Comparison of ENCODE assay signal across 22 mouse cellular contexts in the genomic region with DNA sequence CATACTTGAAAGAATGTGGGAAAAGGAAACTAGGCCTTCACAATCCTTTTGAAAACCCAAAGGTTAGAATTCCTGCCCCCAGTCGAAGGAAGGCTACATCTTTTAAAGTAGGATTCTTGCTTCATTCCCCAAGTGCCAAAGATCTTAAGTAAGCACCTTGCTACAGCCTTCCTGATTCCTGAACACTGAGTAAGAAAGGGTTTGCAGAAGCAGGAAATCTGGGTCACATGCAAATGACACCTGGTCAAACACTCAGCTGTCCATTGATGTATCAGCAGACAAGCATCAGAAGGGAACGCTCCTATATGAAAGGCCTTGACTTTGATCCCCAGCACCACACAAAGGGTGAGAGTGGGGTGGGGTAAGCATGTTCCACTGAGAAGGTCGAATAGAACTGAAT.
DNase-seq lines count a peak whose midpoint lies in the region; ATAC-seq and TF ChIP-seq lines count a peak whose summit lies in the region.
"Had no signal": no experiment of that assay in that cellular context is flagged by ENCODE, and none has a peak within 500 bp of the region (broad histone marks: within the 10 kb centered on the region; RNA-seq: fewer than 3 reads in every experiment).

No protein-coding gene starts in this region.

- H3K9ac ChIP-seq in intestine, embryonic 16.5 days (ENCODE audit: low read depth, low read length): no peak overlapping the region
- H3K9ac ChIP-seq in intestine, embryonic 15.5 days: no peak overlapping the region
- no peak overlapping the region for H3K9ac ChIP-seq in midbrain, embryonic 15.5 days
- H3K9ac ChIP-seq in intestine, postnatal 0 days (ENCODE audit: low read depth, low read length): no peak overlapping the region
- H3K9ac ChIP-seq: embryonic facial prominence, embryonic 12.5 days; forebrain, embryonic 13.5 days; hindbrain, embryonic 15.5 days; kidney, embryonic 15.5 days; midbrain, embryonic 12.5 days had no signal

- H3K27me3 ChIP-seq in intestine, embryonic 16.5 days (replicated peaks; ENCODE audit: control insufficient read depth, insufficient read depth, low read length): no peaks in the 10 kb centered on the region
- H3K27me3 ChIP-seq in intestine, embryonic 15.5 days (replicated peaks): no peaks in the 10 kb centered on the region
- H3K27me3 ChIP-seq in midbrain, embryonic 10.5 days (ENCODE audit: low read depth, poor library complexity, severe bottlenecking): no peaks in the 10 kb centered on the region
- H3K27me3 ChIP-seq in midbrain, embryonic 15.5 days (replicated peaks): no peaks in the 10 kb centered on the region
- H3K27me3 ChIP-seq in intestine, postnatal 0 days (replicated peaks; ENCODE audit: control insufficient read depth, insufficient read depth, low read length): no peaks in the 10 kb centered on the region
- H3K27me3 ChIP-seq: embryonic facial prominence, embryonic 12.5 days; hindbrain, embryonic 15.5 days; kidney, embryonic 15.5 days; midbrain, embryonic 12.5 days; neural tube, embryonic 12.5 days had no signal

- TF ChIP-seq CTCF in intestine, postnatal 0 days (IDR thresholded peaks at IDR 0.05; ENCODE audit: low read depth): no peak

- 56% methylated on average over 3 of the region's 3 CpGs for WGBS in intestine, embryonic 16.5 days
- WGBS in intestine, embryonic 15.5 days: 52% methylated on average over 3 of the region's 3 CpGs
- 35% methylated on average over 3 of the region's 3 CpGs for WGBS in midbrain, embryonic 10.5 days
- WGBS in midbrain, embryonic 15.5 days: 35% methylated on average over 3 of the region's 3 CpGs
- 32% methylated on average over 3 of the region's 3 CpGs for WGBS in intestine, postnatal 0 days

- DNase-seq in midbrain, embryonic 10.5 days (ENCODE audit: low spot score): no peak
- peak; percentile 17 for DNase-seq in embryo, embryonic 10 days (ENCODE audit: low spot score)
- no peak for DNase-seq in kidney, postnatal 4 days
- DNase-seq: adrenal gland, postnatal 25 days; cerebellum, adult 8-10 months; cerebellum, postnatal 36 days; gastrocnemius, postnatal 25 days; heart, adult 2 months; lung, adult 2 months; thymus, postnatal 14 days had no signal

- ATAC-seq in intestine, embryonic 16.5 days: peak; percentile 11; the same call in 1 of the 2 replicates
- ATAC-seq in intestine, embryonic 15.5 days: no peak
- no peak for ATAC-seq in midbrain, embryonic 15.5 days (replicated peaks)
- ATAC-seq in intestine, postnatal 0 days: peak; percentile 78
- no peak for ATAC-seq in monocyte, adult 5-6 weeks (replicated peaks; ENCODE audit: insufficient number of reproducible peaks, low FRiP score, low TSS enrichment, poor library complexity, severe bottlenecking)
- ATAC-seq: forebrain, embryonic 13.5 days had no signal

- H3K9me3 ChIP-seq in intestine, embryonic 16.5 days (ENCODE audit: control insufficient read depth, low read length): no peaks in the 10 kb centered on the region
- no peaks in the 10 kb centered on the region for H3K9me3 ChIP-seq in intestine, embryonic 15.5 days
- no peaks in the 10 kb centered on the region for H3K9me3 ChIP-seq in midbrain, embryonic 10.5 days (replicated peaks)
- no peaks in the 10 kb centered on the region for H3K9me3 ChIP-seq in midbrain, embryonic 15.5 days
- no peaks in the 10 kb centered on the region for H3K9me3 ChIP-seq in intestine, postnatal 0 days (ENCODE audit: control insufficient read depth)
- H3K9me3 ChIP-seq: embryonic facial prominence, embryonic 12.5 days; forebrain, embryonic 13.5 days; hindbrain, embryonic 15.5 days; kidney, embryonic 15.5 days; midbrain, embryonic 12.5 days; neural tube, embryonic 12.5 days had no signal

- H3K36me3 ChIP-seq in intestine, embryonic 16.5 days (ENCODE audit: control insufficient read depth, insufficient read depth, low read length): no peaks in the 10 kb centered on the region
- H3K36me3 ChIP-seq in intestine, embryonic 15.5 days: no peaks in the 10 kb centered on the region
- no peaks in the 10 kb centered on the region for H3K36me3 ChIP-seq in midbrain, embryonic 10.5 days
- H3K36me3 ChIP-seq in midbrain, embryonic 15.5 days (replicated peaks): no peaks in the 10 kb centered on the region
- H3K36me3 ChIP-seq in intestine, postnatal 0 days (ENCODE audit: control insufficient read depth, insufficient read depth): no peaks in the 10 kb centered on the region
- H3K36me3 ChIP-seq: embryonic facial prominence, embryonic 12.5 days; hindbrain, embryonic 15.5 days; kidney, embryonic 15.5 days; midbrain, embryonic 12.5 days; neural tube, embryonic 12.5 days had no signal

- no peak overlapping the region for H3K4me2 ChIP-seq in intestine, embryonic 16.5 days (ENCODE audit: low read depth, low read length)
- no peak overlapping the region for H3K4me2 ChIP-seq in intestine, embryonic 15.5 days (replicated peaks)
- H3K4me2 ChIP-seq in midbrain, embryonic 15.5 days: no peak overlapping the region
- H3K4me2 ChIP-seq in intestine, postnatal 0 days (replicated peaks; ENCODE audit: low read depth): no peak overlapping the region
- H3K4me2 ChIP-seq: embryonic facial prominence, embryonic 12.5 days; forebrain, embryonic 13.5 days; hindbrain, embryonic 15.5 days; neural tube, embryonic 12.5 days had no signal

- no peak overlapping the region for H3K4me3 ChIP-seq in intestine, embryonic 16.5 days (ENCODE audit: low read length)
- no peak overlapping the region for H3K4me3 ChIP-seq in intestine, embryonic 15.5 days (replicated peaks)
- no peak overlapping the region for H3K4me3 ChIP-seq in midbrain, embryonic 10.5 days
- H3K4me3 ChIP-seq in midbrain, embryonic 15.5 days: no peak overlapping the region
- no peak overlapping the region for H3K4me3 ChIP-seq in intestine, postnatal 0 days (ENCODE audit: low read depth, low read length)
- H3K4me3 ChIP-seq: embryonic facial prominence, embryonic 12.5 days; forebrain, embryonic 13.5 days; heart, adult 2 months; hindbrain, embryonic 15.5 days; kidney, embryonic 15.5 days; midbrain, embryonic 12.5 days; neural tube, embryonic 12.5 days had no signal

- peaks cover 6% of the 10 kb centered on the region; the same call in 1 of the 2 replicates for H3K4me1 ChIP-seq in intestine, embryonic 16.5 days (ENCODE audit: control insufficient read depth, insufficient read depth, low read length)
- peaks cover 7% of the 10 kb centered on the region for H3K4me1 ChIP-seq in intestine, embryonic 15.5 days (replicated peaks)
- H3K4me1 ChIP-seq in midbrain, embryonic 10.5 days: peaks cover 70% of the 10 kb centered on the region
- peaks cover 9% of the 10 kb centered on the region for H3K4me1 ChIP-seq in midbrain, embryonic 15.5 days
- H3K4me1 ChIP-seq in intestine, postnatal 0 days (replicated peaks; ENCODE audit: control insufficient read depth, insufficient read depth, low read length): no peaks in the 10 kb centered on the region

- no peak overlapping the region for H3K27ac ChIP-seq in intestine, embryonic 16.5 days (ENCODE audit: low read length)
- H3K27ac ChIP-seq in intestine, embryonic 15.5 days: no peak overlapping the region
- peak overlapping the region; percentile 91 for H3K27ac ChIP-seq in midbrain, embryonic 10.5 days (replicated peaks)
- H3K27ac ChIP-seq in midbrain, embryonic 15.5 days: no peak overlapping the region
- H3K27ac ChIP-seq in intestine, postnatal 0 days (ENCODE audit: low read depth, low read length): no peak overlapping the region; the same call in 1 of the 2 replicates
- H3K27ac ChIP-seq: embryonic facial prominence, embryonic 12.5 days; forebrain, embryonic 13.5 days; heart, adult 2 months; hindbrain, embryonic 15.5 days; kidney, embryonic 15.5 days; macrophage; midbrain, embryonic 12.5 days; neural tube, embryonic 12.5 days had no signal

Comparison
In these comparisons a context has a peak if more than half of its experiments do, and no peak if none do; other contexts are left out.
1. ATAC-seq: peak in intestine, embryonic 16.5 days (single experiment) and intestine, postnatal 0 days (single experiment); none in intestine, embryonic 15.5 days (single experiment), midbrain, embryonic 15.5 days (single experiment) and monocyte, adult 5-6 weeks (single experiment).